Mouse (Mus musculus) lung, embryonic 14.5 days (tissue): Measurements from ENCODE around the gene Mov10l1. TPM values are rescaled to one million over a fixed set of nuclear protein-coding genes. Genes with fewer than 3 reads are reported as not detected.

Experiments used
- ATAC-seq: fragments of 200-750 bp; cut with Nextera tagmentation; 2 replicates; pipeline ENCODE4 v1.8.0; 2017; ENCODE audit warnings: mild to moderate bottlenecking, moderate TSS enrichment, moderate library complexity; ENCODE audit not compliant: insufficient read depth
- DNase-seq: peaks from one replicate; pipeline ENCODE4 v3.0.0-alpha.2; 2015
- H3K27ac ChIP-seq: fragments of 300-500 bp; sonication (generic); 2 replicates; pipeline ENCODE4 v1.5.1; 2014; ENCODE audit warnings: low read depth, mild to moderate bottlenecking, moderate library complexity
- H3K27me3 ChIP-seq: fragments of 300-500 bp; sonication (generic); 2 replicates; pipeline ENCODE4 v1.6.1; 2014; ENCODE audit warnings: low read length, control low read depth; ENCODE audit not compliant: insufficient read depth
- H3K36me3 ChIP-seq: fragments of 300-500 bp; sonication (generic); 2 replicates; pipeline ENCODE4 v1.6.1; 2014; ENCODE audit warnings: control low read depth; ENCODE audit not compliant: insufficient read depth
- H3K4me1 ChIP-seq: fragments of 300-500 bp; sonication (generic); 2 replicates; pipeline ENCODE4 v1.6.1; 2014; ENCODE audit warnings: antibody characterized with exemption, control low read depth; ENCODE audit not compliant: insufficient read depth
- H3K4me2 ChIP-seq: fragments of 300-500 bp; sonication (generic); 2 replicates; pipeline ENCODE4 v1.6.1; 2014; ENCODE audit warnings: mild to moderate bottlenecking
- H3K4me3 ChIP-seq: fragments of 300-500 bp; sonication (generic); 2 replicates; pipeline ENCODE4 v1.5.1; 2014; ENCODE audit warnings: low read depth, low read length
- H3K9ac ChIP-seq: fragments of 300-500 bp; sonication (generic); 2 replicates; pipeline ENCODE4 v1.6.1; 2014
- H3K9me3 ChIP-seq: fragments of 300-500 bp; sonication (generic); 2 replicates; pipeline ENCODE4 v1.6.1; 2016; ENCODE audit warnings: low read depth, low read length, control low read depth
- CTCF ChIP-seq: IDR thresholded peaks from 2 replicates; pipeline ENCODE4 v1.5.1; 2016; ENCODE audit warnings: antibody characterized with exemption, low read depth
- WGBS: fragments of 180-500 bp; shearing (Covaris S2); extraction: QIAGEN DNeasy Blood & Tissue Kit; methylation state at CpG from one replicate; pipeline ENCODE4 v1.1.7; 2014; 5-methylcytosine and 5-hydroxymethylcytosine counted together
- polyA plus RNA-seq: library from polyadenylated mRNA; unstranded; fragments of >200 nt; fragmentation: Nextera tagmentation; extraction: Ambion mirVana; gene quantifications from 2 replicates; pipeline ENCODE4 v1.2.1, GENCODE M21; 2014

Gene Mov10l1
- polyA plus RNA-seq, result 0.89 TPM in 1 of 2 replicates, not detected in the other

DNA sequence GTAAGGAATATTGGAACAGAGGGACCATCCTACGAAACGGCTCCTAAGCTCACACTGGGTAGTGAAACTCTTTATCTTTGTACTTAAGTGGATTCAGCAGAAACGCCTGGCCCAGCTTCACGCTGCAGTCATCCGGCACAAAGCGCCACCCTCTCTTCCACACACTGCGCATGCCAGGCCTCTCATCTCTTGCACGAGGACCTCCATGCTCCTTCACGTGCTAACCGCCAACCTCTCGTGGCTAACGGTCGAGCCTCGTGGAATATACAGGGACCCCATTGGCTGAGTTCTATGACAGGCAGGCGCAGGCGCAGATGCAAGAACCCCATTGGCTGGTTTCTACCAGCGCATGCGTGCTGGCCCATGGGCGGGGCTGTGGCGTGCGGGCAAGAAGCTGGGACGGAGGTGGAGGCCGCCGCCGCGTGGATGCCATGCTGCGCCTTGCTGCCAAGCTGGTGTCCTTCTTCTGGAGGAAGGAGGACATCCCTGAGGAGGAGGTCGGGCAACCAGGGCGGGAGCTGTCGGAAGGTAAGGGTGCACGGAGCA lies at the start of gene Mov10l1:
TSS of gene Mov10l1 (plus strand) at position 376 of the 546 bp plus-strand sequence.
- DNase-seq (no peak), ATAC-seq (no peak)
- no peaks in the 10 kb centered on the region for H3K9me3 ChIP-seq
- H3K27me3 ChIP-seq, result no peaks in the 10 kb centered on the region
- no peak within 1 kb of the TSS for H3K4me2 ChIP-seq
- no peak within 1 kb of the TSS for H3K9ac ChIP-seq
- no peak within 1 kb of the TSS for H3K4me3 ChIP-seq
- no peaks in the 10 kb centered on the region for H3K4me1 ChIP-seq
- no peak within 1 kb of the TSS for H3K27ac ChIP-seq
- no peak for TF ChIP-seq CTCF
- 91% methylated on average over 31 of the region's 31 CpGs for WGBS
- H3K36me3 ChIP-seq, result no peaks in the 10 kb centered on the region

DNA sequence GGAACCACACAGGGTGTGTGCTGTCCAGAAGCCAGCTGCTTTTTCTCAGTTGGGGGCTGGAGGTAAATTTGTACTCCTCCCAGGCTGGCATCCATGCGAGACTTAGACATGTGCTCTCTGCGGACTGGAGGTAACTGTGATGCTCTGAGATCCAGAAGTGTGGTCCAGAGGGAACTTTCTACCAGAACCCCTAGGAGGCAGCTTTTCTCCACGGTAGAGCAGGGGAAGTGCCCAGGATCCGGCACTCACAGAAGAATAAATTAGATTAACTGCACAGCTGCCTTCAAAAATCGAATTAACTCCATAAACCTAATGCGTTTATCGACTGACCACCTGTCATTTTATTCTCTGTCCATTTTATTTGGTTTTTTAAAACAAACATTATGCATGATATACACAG lies 48.6 kb upstream of the Mov10l1 start:
- peak; percentile 29; the same call in 1 of the 2 replicates for TF ChIP-seq CTCF
- ATAC-seq, result no peak
- H3K4me1 ChIP-seq, result no peaks in the 10 kb centered on the region

DNA sequence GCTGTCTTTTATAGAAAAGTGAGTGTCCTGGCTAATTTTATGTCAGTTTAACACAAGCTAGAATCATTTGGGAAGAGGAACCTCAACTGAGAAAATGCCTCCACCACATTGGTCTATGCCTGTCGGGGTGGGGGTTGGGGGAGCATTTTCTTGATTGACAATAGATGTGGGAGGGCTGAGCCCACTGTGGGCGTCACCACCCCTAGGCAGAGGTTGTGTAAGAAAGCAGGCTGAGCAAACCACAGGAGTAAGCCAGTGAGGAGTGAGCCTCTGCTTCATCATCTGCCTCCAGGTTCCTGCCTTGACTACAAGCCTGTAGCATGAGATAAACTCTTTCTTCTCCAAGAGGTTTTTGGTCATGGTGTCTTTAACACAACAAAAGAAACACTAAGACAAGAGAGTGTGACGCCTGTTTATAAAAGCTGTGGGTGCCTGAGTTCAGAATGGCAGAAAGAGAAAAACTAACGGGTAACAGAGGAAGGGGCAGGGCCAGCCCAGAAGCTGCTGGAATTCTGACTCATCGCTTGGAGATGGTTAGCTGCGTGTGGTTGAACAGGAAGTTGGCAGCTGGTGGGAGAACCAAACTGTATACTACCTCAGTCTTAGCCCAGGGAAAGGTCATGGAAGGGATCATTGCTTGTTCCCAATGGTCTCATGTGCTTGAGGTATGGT lies 46.0 kb upstream of the Mov10l1 start:
- no peak for TF ChIP-seq CTCF
- 54% methylated on average over 6 of the region's 6 CpGs for WGBS
- H3K9me3 ChIP-seq, result no peaks in the 10 kb centered on the region
- H3K4me1 ChIP-seq, result no peaks in the 10 kb centered on the region
- no peak overlapping the region for H3K27ac ChIP-seq
- DNase-seq (no peak), ATAC-seq (no peak)
- no peak overlapping the region for H3K4me3 ChIP-seq
- no peaks in the 10 kb centered on the region for H3K36me3 ChIP-seq
- no peaks in the 10 kb centered on the region for H3K27me3 ChIP-seq
- no peak overlapping the region for H3K4me2 ChIP-seq
- no peak overlapping the region for H3K9ac ChIP-seq

More for the DNA sequence above, 48.6 kb upstream of the Mov10l1 start:
- DNase-seq, result peak; percentile 11
- Histone ChIP-seq H3K27me3 (no peaks in the 10 kb centered on the region), H3K36me3 (no peaks in the 10 kb centered on the region), H3K27ac (no peak overlapping the region), H3K4me2 (no peak overlapping the region), H3K9me3 (no peaks in the 10 kb centered on the region), H3K4me3 (no peak overlapping the region), H3K9ac (no peak overlapping the region)
- WGBS, result 56% methylated on average over 7 of the region's 7 CpGs

DNA sequence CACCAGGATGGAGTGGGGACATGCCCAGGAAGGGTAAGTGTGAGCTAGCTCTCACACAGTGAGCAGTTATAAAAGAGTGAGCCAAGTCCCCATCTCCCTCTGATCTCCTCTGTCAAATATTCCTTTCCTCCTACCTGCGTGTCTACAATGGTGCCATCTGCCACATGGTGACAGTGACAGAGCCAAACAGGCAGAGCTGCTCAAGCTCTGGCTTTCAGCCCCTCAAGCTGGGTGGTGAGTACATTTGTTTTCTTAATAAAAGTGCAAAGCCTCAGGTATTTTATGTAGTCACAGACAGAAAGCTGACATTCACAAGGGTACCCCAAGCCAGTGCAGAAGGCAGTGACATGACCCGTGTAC lies 45.4 kb upstream of the Mov10l1 start:
- Histone ChIP-seq H3K27me3 (no peaks in the 10 kb centered on the region), H3K9ac (no peak overlapping the region), H3K4me1 (no peaks in the 10 kb centered on the region), H3K4me3 (no peak overlapping the region), H3K4me2 (no peak overlapping the region), H3K36me3 (no peaks in the 10 kb centered on the region), H3K27ac (no peak overlapping the region), H3K9me3 (no peaks in the 10 kb centered on the region)
- DNase-seq (no peak), ATAC-seq (no peak)
- no peak for TF ChIP-seq CTCF
- 76% methylated on average over 2 of the region's 2 CpGs for WGBS

DNA sequence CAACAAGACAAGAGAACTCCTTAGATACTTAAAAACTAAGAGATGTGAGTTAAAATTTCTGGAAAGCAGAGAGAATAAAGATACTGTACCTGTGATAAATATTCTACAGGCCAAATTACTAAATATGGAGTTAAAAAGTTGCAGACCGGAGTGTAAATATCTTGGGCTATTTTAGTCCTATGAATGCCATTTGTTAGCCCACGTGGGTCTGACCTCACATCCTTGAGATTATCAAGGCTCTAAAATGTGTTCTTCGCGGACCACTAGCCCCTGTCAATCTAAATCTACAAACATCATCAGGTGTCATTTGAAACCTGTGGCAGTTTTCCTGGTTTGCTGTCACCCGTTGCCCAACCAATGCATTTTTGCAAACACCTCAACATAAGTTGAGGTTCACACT lies 39.9 kb upstream of the Mov10l1 start:
- Histone ChIP-seq H3K36me3 (no peaks in the 10 kb centered on the region), H3K27ac (no peak overlapping the region), H3K9me3 (no peaks in the 10 kb centered on the region), H3K27me3 (no peaks in the 10 kb centered on the region), H3K4me3 (no peak overlapping the region), H3K9ac (no peak overlapping the region), H3K4me2 (no peak overlapping the region), H3K4me1 (no peaks in the 10 kb centered on the region)
- DNase-seq (no peak), ATAC-seq (no peak)
- TF ChIP-seq CTCF, result no peak
- 61% methylated on average over 5 of the region's 5 CpGs for WGBS

DNA sequence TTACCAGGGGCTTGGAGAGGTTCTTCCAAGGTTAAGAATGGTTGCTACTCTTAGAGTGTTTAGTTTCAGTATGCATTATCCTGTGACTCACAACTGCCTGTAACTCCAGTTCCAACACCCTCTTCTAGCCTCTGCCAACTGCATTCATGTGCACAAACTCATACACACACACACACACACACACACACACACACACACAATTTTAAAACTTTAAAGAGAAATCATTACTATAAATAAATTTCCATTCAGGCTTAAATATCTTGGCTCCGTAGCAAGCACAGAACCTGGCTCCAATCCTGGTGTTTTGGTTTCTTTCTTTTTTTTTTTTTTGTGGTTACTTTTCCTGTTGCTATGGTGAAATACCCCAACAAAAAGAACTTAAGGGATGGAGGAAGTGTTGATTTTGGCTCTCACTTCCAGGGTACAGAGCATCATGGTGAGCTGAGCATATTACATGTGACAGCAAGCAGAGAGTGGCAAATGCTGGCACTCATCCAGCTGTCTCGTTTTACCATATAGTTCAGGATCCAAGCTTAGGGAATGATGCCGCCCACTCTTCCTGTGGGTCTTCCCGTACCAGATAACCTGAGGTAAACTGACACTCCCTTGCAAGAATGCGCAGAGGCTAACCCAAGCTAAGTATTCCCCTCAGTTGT lies 38.7 kb upstream of the Mov10l1 start:
- WGBS, result 70% methylated on average over 5 of the region's 5 CpGs
- DNase-seq (peak; percentile 18), ATAC-seq (no peak)

DNA sequence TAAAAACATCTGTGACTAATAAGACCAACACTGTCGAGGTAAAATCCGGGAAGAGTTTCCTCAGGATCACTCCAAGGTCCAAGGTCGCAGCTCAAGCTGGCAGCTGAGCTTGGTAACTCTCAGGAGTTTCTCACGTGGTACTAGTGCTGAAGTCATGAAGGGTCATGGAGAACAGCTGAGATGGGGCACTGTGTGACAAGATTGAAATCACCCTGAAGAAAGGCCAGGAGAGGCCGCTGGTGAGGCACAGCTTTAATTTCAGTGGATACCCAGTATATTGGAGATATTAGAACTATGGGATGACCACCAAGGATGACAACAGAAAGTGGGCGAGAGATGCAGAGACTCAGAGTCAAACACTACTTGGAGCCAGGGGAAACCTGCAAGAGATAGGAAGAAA lies 35.9 kb upstream of the Mov10l1 start:
- no peak overlapping the region for H3K4me3 ChIP-seq
- WGBS, result 37% methylated on average over 6 of the region's 6 CpGs

More for the DNA sequence above, 38.7 kb upstream of the Mov10l1 start:
- Histone ChIP-seq H3K4me1 (no peaks in the 10 kb centered on the region), H3K36me3 (no peaks in the 10 kb centered on the region), H3K9me3 (no peaks in the 10 kb centered on the region), H3K9ac (no peak overlapping the region), H3K4me2 (no peak overlapping the region), H3K27me3 (no peaks in the 10 kb centered on the region), H3K4me3 (no peak overlapping the region), H3K27ac (no peak overlapping the region)
- TF ChIP-seq CTCF, result no peak

More for the DNA sequence above, 35.9 kb upstream of the Mov10l1 start:
- H3K4me1 ChIP-seq, result no peaks in the 10 kb centered on the region
- H3K27ac ChIP-seq, result no peak overlapping the region
- DNase-seq (peak; percentile 2), ATAC-seq (no peak)
- no peaks in the 10 kb centered on the region for H3K27me3 ChIP-seq
- no peak overlapping the region for H3K4me2 ChIP-seq
- no peaks in the 10 kb centered on the region for H3K36me3 ChIP-seq
- no peaks in the 10 kb centered on the region for H3K9me3 ChIP-seq
- TF ChIP-seq CTCF, result no peak
- H3K9ac ChIP-seq, result no peak overlapping the region
